Mouse (Mus musculus) C2C12 (cell line): ENCODE measurements around the gene Sprr4.

Experiments used
- CEBPB ChIP-seq: IDR thresholded peaks from one replicate; pipeline ENCODE4 v1.6.1; 2011; ENCODE audit warnings: low read depth, mild to moderate bottlenecking, control low read depth, moderate library complexity
- CTCF ChIP-seq: IDR thresholded peaks from one replicate; pipeline ENCODE4 v1.5.1; 2011; ENCODE audit not compliant: control insufficient read depth, insufficient read depth, insufficient read length
- MAX ChIP-seq: IDR thresholded peaks from one replicate; pipeline ENCODE4 v1.6.1; 2011; ENCODE audit warnings: mild to moderate bottlenecking, control low read depth
- MYOD1 ChIP-seq: IDR thresholded peaks from one replicate; pipeline ENCODE4 v1.6.1; 2011; ENCODE audit warnings: low read depth; ENCODE audit not compliant: control insufficient read depth, insufficient read length
- MYOG ChIP-seq: IDR thresholded peaks from one replicate; pipeline ENCODE4 v1.6.1; 2011; ENCODE audit not compliant: control insufficient read depth, insufficient read length; ENCODE audit errors: extremely low read depth
- USF1 ChIP-seq: IDR thresholded peaks from one replicate; pipeline ENCODE4 v1.6.1; 2011; ENCODE audit warnings: low read depth, mild to moderate bottlenecking, control low read depth, moderate library complexity

GRCm38 (mm10) chr3:92508185-92508584 is 7.9 kb upstream of the Sprr4 start:
- no peak for TF ChIP-seq CTCF
- no peak for TF ChIP-seq USF1
- no peak for TF ChIP-seq MYOG
- TF ChIP-seq CEBPB, result no peak
- no peak for TF ChIP-seq MYOD1
- no peak for TF ChIP-seq MAX
